Mouse (Mus musculus) urinary bladder, postnatal 36 days (tissue): ENCODE data around the gene Tmem101.
"Not testable (repeated sequence)": the region's sequence is repeated elsewhere in the genome, so short reads cannot be mapped to it uniquely, and the experiment has no call there.

Source experiments
- DNase-seq, 2 experiments: peaks; one replicate each; pipeline ENCODE4 v3.0.0; 2022; ENCODE audit warnings: low spot score in 2 of 2, mixed read lengths in 1 of 2

Tmem101 gene

DNA sequence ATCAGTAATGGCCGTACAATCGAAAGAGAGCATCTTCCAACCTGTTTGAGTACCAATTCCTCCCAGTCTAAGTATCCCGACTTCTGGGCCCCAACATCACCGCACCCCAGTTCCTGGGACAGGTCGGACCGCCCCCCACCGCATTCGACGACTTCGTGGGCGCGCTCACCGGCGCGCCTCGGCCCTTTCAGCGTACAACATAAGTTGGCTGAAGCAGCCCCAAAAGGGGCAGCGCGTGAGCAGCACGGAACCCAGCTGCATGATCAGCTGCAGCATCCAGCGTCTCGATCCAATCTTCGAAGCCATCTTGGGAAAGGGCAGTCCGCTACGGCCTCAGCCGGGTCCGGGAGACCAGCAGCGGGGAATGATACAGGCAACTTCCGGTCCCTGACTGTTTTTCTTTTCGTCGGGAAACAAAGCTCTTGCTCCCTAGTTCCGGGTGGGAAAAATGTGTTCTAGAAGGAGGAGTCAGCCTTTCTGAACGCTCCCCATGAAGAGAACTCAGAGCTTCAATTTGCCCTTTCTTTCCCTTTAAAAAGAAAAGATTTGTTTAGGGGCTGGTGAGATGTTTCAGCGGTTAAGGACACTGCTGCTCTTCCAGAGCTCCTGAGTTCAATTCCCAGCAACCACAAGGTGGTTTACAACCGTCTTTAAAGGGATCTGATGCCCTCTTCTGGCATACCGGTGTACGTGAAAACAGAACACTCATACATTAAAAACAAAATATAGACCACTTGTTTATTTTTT lies at the start of gene Tmem101:
TSS of gene Tmem101 (minus strand) at position 366 of the 747 bp plus-strand sequence.
- DNase-seq, result peak; percentile 86 to 90

DNA sequence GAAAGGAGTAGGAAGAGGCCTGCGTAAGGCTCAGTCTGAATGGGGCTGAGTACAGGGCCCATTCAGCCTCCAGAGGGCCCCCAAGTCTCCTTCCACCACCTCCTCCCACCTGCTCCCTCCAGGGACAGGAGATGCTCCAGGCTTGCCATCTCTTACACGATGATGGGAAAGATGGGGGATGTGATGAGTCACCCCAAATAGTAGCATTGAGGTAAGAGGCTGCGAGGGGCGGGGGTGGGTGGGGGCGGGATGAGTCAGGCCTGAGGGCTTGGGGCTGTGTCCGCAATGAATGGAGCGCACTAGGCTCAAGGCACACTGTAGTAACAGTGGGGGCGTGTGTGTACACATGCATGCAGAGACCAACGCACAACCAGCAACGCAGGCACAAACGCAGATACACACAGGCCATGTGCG lies 45.2 kb upstream of the Tmem101 start:
- no peak for DNase-seq

DNA sequence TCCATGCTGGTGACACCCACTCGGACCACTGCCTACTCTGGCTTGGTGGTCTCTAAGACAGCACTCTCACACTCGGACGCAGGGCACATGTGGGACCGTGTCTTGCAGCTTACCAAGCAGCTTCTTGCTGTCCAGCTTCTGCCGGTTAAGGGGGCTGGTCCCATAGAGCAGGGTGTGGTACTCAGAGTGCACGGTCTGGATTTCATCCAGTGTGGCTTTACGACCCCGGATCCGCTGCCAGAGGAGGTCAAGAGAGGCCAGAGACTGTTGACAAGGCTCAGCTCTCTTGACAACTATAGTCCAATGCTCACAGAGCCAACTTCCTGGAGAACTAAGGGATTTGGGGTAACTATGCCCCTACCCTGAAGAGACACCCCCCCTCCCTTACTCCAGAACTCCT lies 43.7 kb upstream of the Tmem101 start:
- DNase-seq, result no peak

DNA sequence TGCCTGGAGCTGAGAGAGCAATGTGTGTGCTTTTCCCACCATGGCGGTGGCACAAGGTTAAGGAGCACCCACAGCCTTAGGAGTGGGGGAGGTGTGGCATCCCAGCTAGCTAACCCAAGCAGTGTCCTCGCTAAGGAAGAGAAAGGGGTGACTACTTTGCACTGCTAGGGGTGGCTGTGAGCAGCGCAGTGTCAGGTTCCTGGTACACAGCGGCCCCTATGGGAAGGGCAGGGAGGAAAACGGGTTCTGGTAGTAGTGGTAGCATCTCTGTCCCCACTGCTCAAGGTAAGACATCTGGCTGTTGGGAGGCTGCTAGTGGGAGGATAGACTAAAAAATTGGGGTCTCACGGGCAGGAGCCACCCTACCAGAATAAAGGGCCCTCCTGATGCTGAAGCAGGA lies 42.0 kb upstream of the Tmem101 start:
- no peak for DNase-seq

GRCm38 (mm10) chr11:102196018-102196797 lies 40.0 kb upstream of the Tmem101 start:
- DNase-seq, result no peak

DNA sequence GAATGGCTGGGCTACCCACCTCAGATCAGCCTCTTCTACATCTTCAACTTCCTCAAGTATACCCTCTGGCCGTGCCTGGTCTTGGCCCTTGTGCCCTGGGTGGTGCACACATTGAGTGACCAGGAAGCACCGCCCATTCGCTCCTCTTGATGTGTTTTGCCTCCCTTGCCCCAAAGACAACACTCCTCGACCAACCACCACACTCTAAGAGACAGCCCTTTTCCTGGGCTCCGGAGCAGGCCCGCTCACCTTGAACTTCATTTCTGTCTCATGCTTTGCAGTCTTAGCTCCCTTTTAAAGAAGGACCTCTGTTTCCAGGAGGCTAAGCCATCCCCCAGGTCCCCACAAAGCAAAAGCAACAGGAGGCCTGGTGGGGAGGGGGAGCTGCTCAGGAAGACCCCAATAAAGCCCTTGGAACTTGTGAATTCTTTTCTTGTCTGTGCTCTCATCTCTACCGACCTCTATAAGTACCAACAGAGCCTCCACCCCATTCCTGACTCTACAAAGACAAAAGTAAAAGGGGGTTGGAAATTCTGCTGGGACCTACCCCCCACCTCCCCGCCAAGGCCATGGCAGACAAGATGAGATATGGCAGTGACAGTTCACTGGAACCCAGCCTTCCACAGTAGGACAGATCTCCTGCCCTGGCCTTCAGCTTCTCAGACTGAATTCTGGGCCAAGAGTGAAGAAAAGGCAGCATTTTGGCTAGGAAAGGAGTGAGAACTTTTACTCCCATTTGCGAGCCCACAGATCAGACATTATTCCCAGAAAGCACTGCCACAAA lies 37.6 kb upstream of the Tmem101 start:
- DNase-seq, result no peak

GRCm38 (mm10) chr11:102190848-102191247 lies 34.6 kb upstream of the Tmem101 start:
- no peak for DNase-seq

DNA sequence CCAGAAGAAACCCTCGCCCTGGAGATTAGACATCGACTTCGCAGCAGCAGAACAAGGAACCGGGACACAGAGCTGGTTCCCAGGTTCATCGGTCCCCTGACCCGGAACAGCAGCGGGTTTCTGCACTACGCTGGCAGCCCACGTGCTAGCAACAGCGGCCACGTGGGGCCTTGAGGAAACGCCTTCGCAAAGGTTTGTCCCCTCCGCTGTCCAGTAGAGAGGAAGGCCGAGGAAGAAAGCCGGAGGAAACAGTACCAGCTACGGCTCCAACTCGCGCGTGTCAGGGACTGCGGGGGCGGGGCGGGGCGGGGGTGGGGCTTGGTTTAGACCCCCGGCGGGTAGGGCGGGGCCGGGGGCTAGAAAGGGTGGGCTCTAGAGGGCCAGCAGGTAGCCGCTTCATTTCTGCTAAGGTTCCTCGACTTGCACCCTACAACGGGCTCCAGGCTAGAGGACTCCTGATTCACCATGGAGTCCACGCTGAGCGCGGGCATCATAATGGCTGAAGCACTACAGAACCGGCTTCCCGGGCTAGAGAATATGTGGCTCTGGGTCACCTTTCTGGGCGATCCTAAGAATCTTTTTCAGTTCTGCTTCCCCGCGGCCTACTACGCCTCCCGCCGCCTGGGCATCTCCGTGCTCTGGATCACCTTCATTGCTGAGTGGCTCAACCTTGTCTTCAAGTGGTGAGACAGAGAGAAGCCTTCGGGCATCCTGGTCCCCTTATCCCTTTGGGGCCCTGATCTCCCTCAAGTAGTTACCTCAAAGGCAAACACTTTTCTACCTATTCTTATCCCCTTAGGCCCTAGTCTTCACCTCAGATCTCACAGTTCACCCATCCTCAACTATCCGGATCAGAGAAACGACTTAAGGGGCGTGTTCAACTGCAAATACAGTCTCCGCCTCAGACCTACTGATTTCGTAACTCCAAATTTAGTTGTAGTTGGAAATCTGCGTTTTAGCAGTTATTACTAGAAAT lies 33.5 kb upstream of the Tmem101 start, which contains the start of gene G6pc3:
TSS of gene G6pc3 (plus strand) at position 160 of the 976 bp plus-strand sequence.
- peak; percentile 89 to 92 for DNase-seq

GRCm38 (mm10) chr11:102188980-102189379 lies 32.8 kb upstream of the Tmem101 start:
- DNase-seq, result no peak

DNA sequence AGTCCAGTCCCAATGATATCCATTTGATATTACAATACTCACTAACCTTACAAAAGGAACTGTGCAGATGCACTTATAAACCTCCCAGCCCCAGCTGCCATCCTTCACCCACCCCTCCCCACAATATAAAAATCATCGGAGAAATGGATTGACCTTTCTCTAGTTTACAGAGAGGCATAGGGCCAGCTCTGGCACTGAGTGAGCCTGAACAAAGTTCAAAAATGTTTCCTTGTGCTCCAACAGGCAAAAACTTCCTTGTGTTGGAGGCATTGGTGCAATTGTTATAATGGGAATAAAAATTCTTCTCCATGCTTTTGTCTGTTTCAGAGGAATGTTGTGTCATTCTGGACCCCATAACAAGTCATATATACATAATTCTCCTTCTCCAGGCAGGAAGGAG lies 30.0 kb upstream of the Tmem101 start:
- no peak for DNase-seq

DNA sequence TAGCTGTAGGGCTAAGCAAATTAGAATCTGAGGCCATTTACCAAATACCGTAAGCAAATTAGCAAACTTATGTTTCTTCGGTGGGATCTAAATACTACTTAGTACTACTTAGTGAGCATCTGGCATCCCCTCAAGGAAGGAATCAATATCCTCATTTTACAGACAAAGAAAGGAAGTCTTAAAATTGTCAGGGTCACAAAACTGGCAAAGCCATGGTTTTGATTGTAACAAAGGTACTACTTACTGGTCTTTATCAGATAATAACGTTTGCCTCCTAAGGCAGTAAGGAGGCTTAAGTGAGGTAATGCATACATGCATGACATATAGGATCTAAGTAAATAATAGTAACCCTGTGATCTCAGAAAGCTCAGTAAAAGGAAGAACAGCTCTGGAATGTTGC lies 29.5 kb upstream of the Tmem101 start:
- no peak for DNase-seq

GRCm38 (mm10) chr11:102184646-102185495 lies 28.7 kb upstream of the Tmem101 start, which contains the start of gene Lsm12:
Lsm12 (minus strand) TSS chr11:102185296.
- DNase-seq, result peak; percentile 96

DNA sequence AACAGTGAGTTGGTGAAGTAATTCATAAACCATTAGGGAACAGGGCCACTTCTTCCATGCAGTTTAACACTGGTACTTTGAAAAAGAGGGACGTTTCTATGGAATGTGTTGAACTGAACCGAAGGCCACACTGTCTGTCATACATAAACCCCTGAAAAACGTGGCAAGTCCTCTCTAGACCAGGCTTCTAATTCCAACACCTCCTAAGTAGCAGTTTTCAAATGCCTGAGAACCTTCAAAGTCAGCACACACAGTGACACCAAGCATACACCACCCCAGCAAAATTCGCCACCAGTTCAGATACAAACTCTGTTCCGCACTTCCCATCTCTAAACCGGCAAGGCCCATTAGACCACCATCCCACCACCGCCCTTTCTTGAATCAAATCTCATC lies 28.0 kb upstream of the Tmem101 start:
- DNase-seq, result no peak

- DNase-seq, result no peak
These were observed 23.6 kb upstream of the Tmem101 start for GRCm38 (mm10) chr11:102179836-102180235.

DNA sequence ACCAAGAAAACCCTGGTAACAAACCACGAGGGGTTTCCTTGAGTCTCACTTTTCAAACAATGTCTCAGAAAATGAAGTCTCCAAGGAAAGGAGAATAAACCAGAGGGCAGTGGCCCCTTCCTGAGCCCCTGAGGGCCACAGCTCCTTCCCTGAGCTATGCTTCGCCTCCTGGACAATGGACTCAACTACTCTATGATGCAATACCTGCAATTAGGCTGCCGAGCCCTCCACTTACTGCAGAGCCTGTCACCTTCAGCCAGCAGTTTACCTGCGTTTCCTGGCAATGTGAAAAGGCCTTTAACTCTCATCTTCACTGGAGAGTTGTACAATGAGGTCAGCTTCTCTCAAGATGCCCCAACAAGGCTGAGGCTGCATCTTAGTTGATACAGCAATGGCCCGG lies 12.5 kb upstream of the Tmem101 start:
- DNase-seq, result no peak

- DNase-seq, result no peak
These were observed 11.3 kb upstream of the Tmem101 start for GRCm38 (mm10) chr11:102167539-102167938.

GRCm38 (mm10) chr11:102165971-102166722 lies 9.9 kb upstream of the Tmem101 start:
- no peak for DNase-seq

- DNase-seq, result no peak
These were observed 3.6 kb upstream of the Tmem101 start for GRCm38 (mm10) chr11:102159781-102160180.

GRCm38 (mm10) chr11:102158024-102158423 lies 1.8 kb upstream of the Tmem101 start:
- not testable (repeated sequence) for DNase-seq
